Mouse (Mus musculus): ENCODE data around the gene Stard7. TPM values are rescaled to one million over a fixed set of nuclear protein-coding genes. Genes with fewer than 3 reads are reported as not detected.

Stard7 gene
- polyA plus RNA-seq, 1 experiment from 2014 or later, result 85.6 TPM

Other genes starting within 250 kb of the Stard7 start
- 15.3 and 16.9 TPM in 2 replicates for gene Blvra, start 199.6 kb upstream of the Stard7 start, polyA plus RNA-seq (2016; fragmentation: Nextera tagmentation; extraction: Ambion mirVana)
- gene Ncaph, start 136.3 kb upstream of the Stard7 start, polyA plus RNA-seq (2016; fragmentation: Nextera tagmentation; extraction: Ambion mirVana), result 124 and 126 TPM in 2 replicates
- gene Itpripl1, start 126.8 kb upstream of the Stard7 start, polyA plus RNA-seq (2016; fragmentation: Nextera tagmentation; extraction: Ambion mirVana), result 17.6 and 18.3 TPM in 2 replicates
- gene 1810024B03Rik, start 61.9 kb upstream of the Stard7 start, polyA plus RNA-seq (2016; fragmentation: Nextera tagmentation; extraction: Ambion mirVana), result 2.5 and 3.2 TPM in 2 replicates
- gene Snrnp200, start 61.8 kb upstream of the Stard7 start, polyA plus RNA-seq (2016; fragmentation: Nextera tagmentation; extraction: Ambion mirVana), result 112 and 115 TPM in 2 replicates
- gene Ciao1, start 22.4 kb upstream of the Stard7 start, polyA plus RNA-seq (2016; fragmentation: Nextera tagmentation; extraction: Ambion mirVana), result 44.3 and 50.5 TPM in 2 replicates
- 22.5 and 24.4 TPM in 2 replicates for gene Tmem127, start 22.3 kb upstream of the Stard7 start, polyA plus RNA-seq (2016; fragmentation: Nextera tagmentation; extraction: Ambion mirVana)
- 3.6 and 4.1 TPM in 2 replicates for gene Dusp2, start 65.9 kb downstream of the Stard7 start, polyA plus RNA-seq (2016; fragmentation: Nextera tagmentation; extraction: Ambion mirVana)
- gene Astl, start 68.4 kb downstream of the Stard7 start, polyA plus RNA-seq (2016; fragmentation: Nextera tagmentation; extraction: Ambion mirVana), result not detected in 2 replicates
- gene Adra2b, start 93.0 kb downstream of the Stard7 start, polyA plus RNA-seq (2016; fragmentation: Nextera tagmentation; extraction: Ambion mirVana), result 2.3 and 3.2 TPM in 2 replicates
- 0.14 and 0.21 TPM in 2 replicates for gene Gpat2, start 155.0 kb downstream of the Stard7 start, polyA plus RNA-seq (2016; fragmentation: Nextera tagmentation; extraction: Ambion mirVana)
- gene Fahd2a, start 174.3 kb downstream of the Stard7 start, polyA plus RNA-seq (2016; fragmentation: Nextera tagmentation; extraction: Ambion mirVana), result 20.5 and 23.8 TPM in 2 replicates